ENCODE assay signal across 8 mouse cellular contexts in the genomic region with DNA sequence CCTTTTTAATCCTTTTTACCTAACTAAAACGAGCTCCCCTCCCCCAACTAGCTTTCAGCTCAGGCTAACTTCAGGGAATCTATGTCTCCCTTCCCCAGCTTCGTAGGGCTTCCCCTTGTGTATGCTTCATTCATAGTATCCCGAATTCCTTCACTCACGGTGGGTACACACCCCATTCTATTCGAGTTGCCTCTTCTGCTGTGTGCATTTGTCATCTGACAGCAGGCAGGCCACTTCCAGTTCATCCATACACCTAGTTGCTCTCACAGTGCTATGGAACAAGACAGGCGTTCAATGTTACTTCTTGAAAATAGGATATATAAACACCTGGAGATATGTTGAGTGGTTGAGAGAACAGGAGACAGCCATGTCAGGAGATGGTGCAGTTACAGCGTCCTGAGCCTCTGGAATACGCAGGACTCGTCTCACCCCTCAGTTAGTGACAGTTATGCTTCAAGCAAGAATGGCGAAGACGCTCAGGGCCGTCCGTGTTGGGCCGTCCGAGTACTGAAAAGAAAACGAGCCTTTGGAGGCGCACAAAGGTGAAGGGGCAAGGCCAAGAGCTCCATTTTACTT. TPM values are rescaled to one million over a fixed set of nuclear protein-coding genes. Genes with fewer than 3 reads are reported as not detected.
DNase-seq lines count a peak whose midpoint lies in the region; ATAC-seq lines count a peak whose summit lies in the region.

No protein-coding gene starts in this region.

- WGBS in heart, embryonic 16.5 days = 5% methylated on average over 17 of the region's 17 CpGs
- WGBS in forebrain, embryonic 13.5 days = 7% methylated on average over 17 of the region's 17 CpGs
- WGBS in liver, embryonic 13.5 days (ENCODE audit: insufficient replicate concordance) = 5% methylated on average over 17 of the region's 17 CpGs

- H3K27me3 ChIP-seq in heart, embryonic 16.5 days (ENCODE audit: control insufficient read depth, insufficient read depth, low read length) = no peaks in the 10 kb centered on the region
- H3K27me3 ChIP-seq in forebrain, embryonic 13.5 days = no peaks in the 10 kb centered on the region
- no peaks in the 10 kb centered on the region for H3K27me3 ChIP-seq in liver, embryonic 13.5 days

- intact Hi-C loops in heart, postnatal 25 days (cut with DNase I) = loop anchor here (5.0 kb wide), 2 partner anchors 40 to 110 kb away; a partner anchor contains a TSS

- peak; percentile 20 for ATAC-seq in heart, embryonic 16.5 days (replicated peaks; ENCODE audit: extremely low read depth, insufficient read depth, low FRiP score)
- no peak; the same call in 1 of the 2 replicates for ATAC-seq in forebrain, embryonic 13.5 days
- ATAC-seq in liver, embryonic 13.5 days (ENCODE audit: low read depth) = peak; percentile 11

- H3K9ac ChIP-seq in heart, embryonic 16.5 days (ENCODE audit: low read length) = peak overlapping the region; percentile 72
- peak overlapping the region; percentile 77 for H3K9ac ChIP-seq in forebrain, embryonic 13.5 days
- H3K9ac ChIP-seq in liver, embryonic 13.5 days = peak overlapping the region; percentile 80

- H3K27ac ChIP-seq in heart, embryonic 16.5 days (ENCODE audit: low read length) = peak overlapping the region; percentile 96
- peak overlapping the region; percentile 90; the same call in 1 of the 2 replicates for H3K27ac ChIP-seq in forebrain, embryonic 13.5 days
- peak overlapping the region; percentile 93 for H3K27ac ChIP-seq in liver, embryonic 13.5 days

- H3K4me3 ChIP-seq in heart, embryonic 16.5 days (ENCODE audit: low read length) = peak overlapping the region; percentile 66
- H3K4me3 ChIP-seq in forebrain, embryonic 13.5 days = peak overlapping the region; percentile 65
- peak overlapping the region; percentile 72 for H3K4me3 ChIP-seq in liver, embryonic 13.5 days (replicated peaks)

- peak overlapping the region; percentile 80 for H3K4me2 ChIP-seq in heart, embryonic 16.5 days (ENCODE audit: low read depth, low read length)
- H3K4me2 ChIP-seq in forebrain, embryonic 13.5 days = peak overlapping the region; percentile 69
- H3K4me2 ChIP-seq in liver, embryonic 13.5 days = peak overlapping the region; percentile 87

- H3K36me3 ChIP-seq in heart, embryonic 16.5 days (ENCODE audit: control insufficient read depth, insufficient read depth) = peaks cover 7% of the 10 kb centered on the region; the same call in 1 of the 2 replicates
- H3K36me3 ChIP-seq in forebrain, embryonic 13.5 days (ENCODE audit: poor library complexity, severe bottlenecking) = peaks cover 7% of the 10 kb centered on the region
- peaks cover 27% of the 10 kb centered on the region for H3K36me3 ChIP-seq in liver, embryonic 13.5 days

- H3K9me3 ChIP-seq in heart, embryonic 16.5 days (replicated peaks; ENCODE audit: control insufficient read depth, low read length) = no peaks in the 10 kb centered on the region
- no peaks in the 10 kb centered on the region for H3K9me3 ChIP-seq in forebrain, embryonic 13.5 days (replicated peaks)
- no peaks in the 10 kb centered on the region for H3K9me3 ChIP-seq in liver, embryonic 13.5 days (replicated peaks)

- no peak for DNase-seq in heart, postnatal 25 days (ENCODE audit: low spot score)
- peak; percentile 5 for DNase-seq in MEL-GATA-1-ER (ENCODE audit: extremely low read depth, low read depth)
- no peak for DNase-seq in liver, embryonic 13.5 days
- DNase-seq in right cerebral cortex, postnatal 4 days = no peak
- no peak for DNase-seq in MN1 (ENCODE audit: low spot score)
- no peak for DNase-seq in adrenal gland, adult 8-10 months

- peaks cover 13% of the 10 kb centered on the region for H3K4me1 ChIP-seq in heart, embryonic 16.5 days (ENCODE audit: control insufficient read depth, insufficient read depth, low read length)
- peaks cover 19% of the 10 kb centered on the region for H3K4me1 ChIP-seq in forebrain, embryonic 13.5 days
- H3K4me1 ChIP-seq in liver, embryonic 13.5 days (replicated peaks) = peaks cover 36% of the 10 kb centered on the region

RNA-seq across cellular contexts. Expression of a gene that starts 0.4 kb away (rescaled TPM):
- polyA plus RNA-seq in heart, embryonic 16.5 days (2015; fragmentation: Nextera tagmentation; extraction: Ambion mirVana) = 10.7 and 11.0 TPM in 2 replicates
- 1 to 10 TPM; 5.1 to 5.2 TPM for total RNA-seq in heart, postnatal 25 days (2021)
- polyA plus RNA-seq in forebrain, embryonic 13.5 days (2015; fragmentation: Nextera tagmentation; extraction: Ambion mirVana) = 10.9 and 12.3 TPM in 2 replicates
- 11.8 and 13.2 TPM in 2 replicates for polyA plus RNA-seq in liver, embryonic 13.5 days (2015; fragmentation: Nextera tagmentation; extraction: Ambion mirVana)
- total RNA-seq in adrenal gland, adult 8-10 months (2022) = 1 to 10 TPM; 5.3 to 8.9 (median 6.7) TPM

RNA-seq across cellular contexts. Expression of a gene that starts 7.2 kb away (rescaled TPM):
- 27.2 and 27.5 TPM in 2 replicates for polyA plus RNA-seq in heart, embryonic 16.5 days (2015; fragmentation: Nextera tagmentation; extraction: Ambion mirVana)
- 10 to 100 TPM in 1 of 2 experiments, 1 to 10 TPM in 1; 9.9 to 11.6 TPM for total RNA-seq in heart, postnatal 25 days (2021)
- 33.5 and 38.4 TPM in 2 replicates for polyA plus RNA-seq in forebrain, embryonic 13.5 days (2015; fragmentation: Nextera tagmentation; extraction: Ambion mirVana)
- 15.9 and 17.5 TPM in 2 replicates for polyA plus RNA-seq in liver, embryonic 13.5 days (2015; fragmentation: Nextera tagmentation; extraction: Ambion mirVana)
- 10 to 100 TPM; 17.6 to 31.5 (median 21.7) TPM for total RNA-seq in adrenal gland, adult 8-10 months (2022)

RNA-seq across cellular contexts. Expression of a gene that starts 7.7 kb away (rescaled TPM):
- 28.7 and 30.0 TPM in 2 replicates for polyA plus RNA-seq in heart, embryonic 16.5 days (2015; fragmentation: Nextera tagmentation; extraction: Ambion mirVana)
- total RNA-seq in heart, postnatal 25 days (2021) = 10 to 100 TPM in 1 of 2 experiments, 1 to 10 TPM in 1; 8.9 to 10.3 TPM
- 44.2 and 47.1 TPM in 2 replicates for polyA plus RNA-seq in forebrain, embryonic 13.5 days (2015; fragmentation: Nextera tagmentation; extraction: Ambion mirVana)
- 13.4 and 14.6 TPM in 2 replicates for polyA plus RNA-seq in liver, embryonic 13.5 days (2015; fragmentation: Nextera tagmentation; extraction: Ambion mirVana)
- total RNA-seq in adrenal gland, adult 8-10 months (2022) = 10 to 100 TPM; 43.1 to 53.3 (median 44.2) TPM

RNA-seq across cellular contexts. Expression of a gene that starts 15.5 kb away (rescaled TPM):
- polyA plus RNA-seq in heart, embryonic 16.5 days (2015; fragmentation: Nextera tagmentation; extraction: Ambion mirVana) = 242 and 286 TPM in 2 replicates
- 100 to 1,000 TPM; 141 to 154 TPM for total RNA-seq in heart, postnatal 25 days (2021)
- polyA plus RNA-seq in forebrain, embryonic 13.5 days (2015; fragmentation: Nextera tagmentation; extraction: Ambion mirVana) = not detected in 2 replicates
- 1.4 TPM in 2 replicates for polyA plus RNA-seq in liver, embryonic 13.5 days (2015; fragmentation: Nextera tagmentation; extraction: Ambion mirVana)
- total RNA-seq in adrenal gland, adult 8-10 months (2022) = 1 to 10 TPM; 3.0 to 3.2 (median 3.1) TPM

RNA-seq across cellular contexts. Expression of a gene that starts 16.5 kb away (rescaled TPM):
- polyA plus RNA-seq in heart, embryonic 16.5 days (2015; fragmentation: Nextera tagmentation; extraction: Ambion mirVana) = 1,241 and 1,315 TPM in 2 replicates
- 1,000 to 10,000 TPM; 2,218 to 2,599 TPM for total RNA-seq in heart, postnatal 25 days (2021)
- polyA plus RNA-seq in forebrain, embryonic 13.5 days (2015; fragmentation: Nextera tagmentation; extraction: Ambion mirVana) = 4.7 and 6.5 TPM in 2 replicates
- 8.7 and 11.0 TPM in 2 replicates for polyA plus RNA-seq in liver, embryonic 13.5 days (2015; fragmentation: Nextera tagmentation; extraction: Ambion mirVana)
- total RNA-seq in adrenal gland, adult 8-10 months (2022) = 10 to 100 TPM; 26.8 to 60.1 (median 38.2) TPM
